Mouse (Mus musculus) cerebellum, adult 2 months (tissue): ENCODE results near the gene Cacna2d2.

Source experiments
- CTCF ChIP-seq: fragments of 200-500 bp; IDR thresholded peaks from 2 replicates; pipeline ENCODE4 v1.5.1; 2011; ENCODE audit warnings: low read depth, mild to moderate bottlenecking, control low read depth, low read length, moderate library complexity, borderline replicate concordance; ENCODE audit not compliant: insufficient read depth
- POLR2A ChIP-seq: fragments of 200-500 bp; IDR thresholded peaks from 2 replicates; pipeline ENCODE4 v1.6.1; 2011; ENCODE audit warnings: low read length, control low read depth, borderline replicate concordance; ENCODE audit not compliant: insufficient read depth

DNA sequence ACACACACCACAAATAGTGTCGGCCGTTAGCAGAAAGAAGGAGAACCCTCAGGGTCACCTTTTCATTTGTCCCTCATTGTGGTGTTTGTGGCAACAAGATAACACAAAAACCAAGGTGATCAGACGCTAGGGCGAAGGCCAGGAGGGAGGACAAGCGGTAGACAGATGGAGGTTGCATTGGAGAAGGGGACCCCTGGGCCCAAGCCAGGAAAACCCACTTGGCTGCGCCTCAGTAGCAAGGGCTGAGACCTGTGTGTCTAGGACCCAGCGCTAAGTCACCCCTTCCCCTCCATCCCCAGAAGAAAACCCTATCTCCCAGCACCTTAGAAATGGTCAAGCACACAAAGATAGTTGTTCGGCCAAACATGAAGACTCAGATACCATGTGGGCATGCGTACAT, 82.6 kb downstream of the Cacna2d2 start:
- TF ChIP-seq POLR2A, result no peak
- TF ChIP-seq CTCF, result no peak
